Mouse (Mus musculus): ENCODE data around the gene Rab11fip4. TPM values are rescaled to one million over a fixed set of nuclear protein-coding genes. Genes with fewer than 3 reads are reported as not detected.

Gene Rab11fip4
- total and polyA plus RNA-seq, 3 experiments = 13.2 to 41.6 (median 26.6) TPM

- no peak for DNase-seq (ENCODE audit: extremely low read depth)
- no peaks in the 10 kb centered on the region for H3K79me2 ChIP-seq (replicated peaks; ENCODE audit: control insufficient read depth, extremely low read depth, insufficient read depth, poor library complexity, severe bottlenecking)
- dilution Hi-C loops (cut with MboI; ENCODE audit: extremely low pct_ligation_motif_present, extremely low pct_unique_long_range_greater_than_20kb, low sequenced_read_pairs) = loop anchor here (10.0 kb wide), 1 partner anchor 46 kb away; no protein-coding TSS in a partner anchor
- peaks cover 47 to 73% of the 10 kb centered on the region in 2 experiments for H3K4me1 ChIP-seq (ENCODE audit: control insufficient read depth in 1 of 2, insufficient read depth in 2 of 2)
- H3K27me3 ChIP-seq (replicated peaks) = no peaks in the 10 kb centered on the region
- in situ Hi-C loops (cut with MboI; ENCODE audit: low pct_ligation_motif_present, low pct_unique_long_range_greater_than_20kb, low sequenced_read_pairs) = no loop called here
- H3K4me2 ChIP-seq (ENCODE audit: insufficient read depth, low read depth, poor library complexity, severe bottlenecking) = no peak overlapping the region
- TF ChIP-seq ZC3H11A (IDR thresholded peaks at IDR 0.05; ENCODE audit: low read depth, low read length) (no peak), MEF2A (IDR thresholded peaks at IDR 0.05; ENCODE audit: borderline replicate concordance, low read depth, low read length) (no peak)
- H3K9me3 ChIP-seq (replicated peaks; ENCODE audit: low read length) = peaks cover 6% of the 10 kb centered on the region
- no peak overlapping the region for H3K4me3 ChIP-seq (replicated peaks in 1 of 3; ENCODE audit: low read depth in 2 of 3, low read length in 2 of 3, poor library complexity in 1 of 3)
- no peak overlapping the region for H3K27ac ChIP-seq (ENCODE audit: insufficient read depth, low read depth)
- H3K9ac ChIP-seq (ENCODE audit: insufficient read depth, low read depth) = no peak overlapping the region
- no peaks in the 10 kb centered on the region for H3K36me3 ChIP-seq (replicated peaks in 1 of 2; ENCODE audit: control insufficient read depth in 1 of 2, insufficient read depth in 1 of 2, low read length in 1 of 2)
Observed at GRCm38 (mm10) chr11:79670411-79670945, 79.5 kb downstream of the Rab11fip4 start.

- H3K9ac ChIP-seq (ENCODE audit: insufficient read depth, low read depth) = no peak overlapping the region
- no peak overlapping the region for H3K4me3 ChIP-seq (replicated peaks in 1 of 3; ENCODE audit: low read depth in 2 of 3, low read length in 2 of 3, poor library complexity in 1 of 3)
- peak; percentile 69 for DNase-seq (ENCODE audit: extremely low read depth)
- dilution Hi-C loops (cut with MboI; ENCODE audit: extremely low pct_ligation_motif_present, extremely low pct_unique_long_range_greater_than_20kb, low sequenced_read_pairs) = loop anchor here (10.0 kb wide), 1 partner anchor 47 kb away; no protein-coding TSS in a partner anchor
- in situ Hi-C loops (cut with MboI; ENCODE audit: low pct_ligation_motif_present, low pct_unique_long_range_greater_than_20kb, low sequenced_read_pairs) = no loop called here
- peaks cover 6% of the 10 kb centered on the region for H3K9me3 ChIP-seq (replicated peaks; ENCODE audit: low read length)
- H3K27me3 ChIP-seq (replicated peaks) = no peaks in the 10 kb centered on the region
- H3K4me2 ChIP-seq (ENCODE audit: insufficient read depth, low read depth, poor library complexity, severe bottlenecking) = no peak overlapping the region
- no peaks in the 10 kb centered on the region for H3K79me2 ChIP-seq (replicated peaks; ENCODE audit: control insufficient read depth, extremely low read depth, insufficient read depth, poor library complexity, severe bottlenecking)
- H3K27ac ChIP-seq (ENCODE audit: insufficient read depth, low read depth) = peak overlapping the region; percentile 5; the same call in 1 of the 2 replicates
- peaks cover 52 to 78% of the 10 kb centered on the region in 2 experiments for H3K4me1 ChIP-seq (ENCODE audit: control insufficient read depth in 1 of 2, insufficient read depth in 2 of 2)
- H3K36me3 ChIP-seq (replicated peaks in 1 of 2; ENCODE audit: control insufficient read depth in 1 of 2, insufficient read depth in 1 of 2, low read length in 1 of 2) = no peaks in the 10 kb centered on the region
- TF ChIP-seq CHD2 (IDR thresholded peaks at IDR 0.05; ENCODE audit: low read length) (no peak), RAD21 (IDR thresholded peaks at IDR 0.05; ENCODE audit: low read depth, low read length) (peak; percentile 44), CTCF (conservative IDR thresholded peaks at IDR 0.05 in 1 of 2, IDR thresholded peaks at IDR 0.05 in 1 of 2; ENCODE audit: low read depth in 2 of 2, low read length in 2 of 2) (peak; percentile 65 to 81), ZMIZ1 (IDR thresholded peaks at IDR 0.05; ENCODE audit: low read depth, low read length) (peak; percentile 98), MXI1 (IDR thresholded peaks at IDR 0.05; ENCODE audit: low read depth, low read length) (peak; percentile 46; the same call in 1 of the 2 replicates), JUND (conservative IDR thresholded peaks at IDR 0.05; ENCODE audit: low read depth, low read length) (no peak), ZKSCAN1 (IDR thresholded peaks at IDR 0.05; ENCODE audit: borderline replicate concordance, low read depth, low read length) (no peak), CHD1 (IDR thresholded peaks at IDR 0.05; ENCODE audit: low read depth, low read length) (0 out of 2 replicates have a peak, but pooled peaks have one; percentile 38), UBTF (IDR thresholded peaks at IDR 0.05; ENCODE audit: low read depth, low read length) (no peak), BHLHE40 (IDR thresholded peaks at IDR 0.05; ENCODE audit: low read depth, low read length) (peak; percentile 43; the same call in 1 of the 2 replicates), KAT2A (IDR thresholded peaks at IDR 0.05; ENCODE audit: insufficient replicate concordance, low read length) (0 out of 2 replicates have a peak, but pooled peaks have one; percentile 21), NRF1 (IDR thresholded peaks at IDR 0.05; ENCODE audit: low read depth, low read length) (0 out of 2 replicates have a peak, but pooled peaks have one; percentile 20), TCF12 (IDR thresholded peaks at IDR 0.05; ENCODE audit: low read depth, low read length) (peak; percentile 64; the same call in 1 of the 2 replicates), JUN (IDR thresholded peaks at IDR 0.05; ENCODE audit: insufficient read depth, low read depth, low read length) (no peak), SMC3 (IDR thresholded peaks at IDR 0.05; ENCODE audit: low read depth, low read length) (peak; percentile 83), TBP (conservative IDR thresholded peaks at IDR 0.05; ENCODE audit: low read depth, low read length) (peak; percentile 92), MEF2A (IDR thresholded peaks at IDR 0.05; ENCODE audit: borderline replicate concordance, low read depth, low read length) (peak; percentile 65), MYC (IDR thresholded peaks at IDR 0.05; ENCODE audit: low read depth, low read length) (0 out of 2 replicates have a peak, but pooled peaks have one; percentile 52), POLR2AphosphoS2 (IDR thresholded peaks at IDR 0.05; ENCODE audit: low read depth, low read length) (peak; percentile 62; the same call in 1 of the 2 replicates), MAZ (IDR thresholded peaks at IDR 0.05; ENCODE audit: low read depth, low read length) (peak; percentile 71; the same call in 1 of the 2 replicates), POLR2A (IDR thresholded peaks at IDR 0.05; ENCODE audit: low read depth, low read length) (peak; percentile 84), MAFK (IDR thresholded peaks at IDR 0.05; ENCODE audit: insufficient replicate concordance, low read length) (peak; percentile 84), EP300 (IDR thresholded peaks at IDR 0.05; ENCODE audit: low read length) (peak; percentile 55; the same call in 1 of the 2 replicates), USF2 (conservative IDR thresholded peaks at IDR 0.05; ENCODE audit: low read depth, low read length) (no peak), ZNF384 (IDR thresholded peaks at IDR 0.05; ENCODE audit: low read depth, low read length) (no peak), ETS1 (conservative IDR thresholded peaks at IDR 0.05; ENCODE audit: low read depth, low read length) (peak; percentile 44; the same call in 1 of the 2 replicates), RCOR1 (conservative IDR thresholded peaks at IDR 0.05; ENCODE audit: low read depth, low read length) (0 out of 2 replicates have a peak, but pooled peaks have one; percentile 71), USF1 (IDR thresholded peaks at IDR 0.05; ENCODE audit: low read depth, low read length) (no peak), SIN3A (IDR thresholded peaks at IDR 0.05; ENCODE audit: low read length) (peak; percentile 79)
Observed at GRCm38 (mm10) chr11:79671668-79672281, 80.8 kb downstream of the Rab11fip4 start.

Data from CH12.LX (cell line).